In genomic region chr2:29691507-29691906, GRCm38 (mm10) we compare ENCODE assay signal across 15 mouse cellular contexts. TPM values are rescaled to one million over a fixed set of nuclear protein-coding genes. Genes with fewer than 3 reads are reported as not detected.
DNase-seq lines count a peak whose midpoint lies in the region; ATAC-seq lines count a peak whose summit lies in the region.
"Had no signal": no experiment of that assay in that cellular context is flagged by ENCODE, and none has a peak within 500 bp of the region (broad histone marks: within the 10 kb centered on the region; RNA-seq: fewer than 3 reads in every experiment).

No protein-coding gene starts in this region.

- DNase-seq in heart, adult 18-20 months: no peak
- peak; percentile 59 for DNase-seq in midbrain, embryonic 11.5 days (ENCODE audit: low spot score, missing footprints)
- DNase-seq in midbrain, embryonic 10.5 days (ENCODE audit: low spot score): no peak
- peak; percentile 45 for DNase-seq in adipocyte (ENCODE audit: low spot score)
- DNase-seq in gastrocnemius, postnatal 14 days: no peak
- no peak for DNase-seq in right cerebral cortex, adult 2 months (ENCODE audit: low spot score in 2 of 2)
- no peak for DNase-seq in embryo, embryonic 10 days (ENCODE audit: low spot score)
- DNase-seq: cerebellum, adult 11-12 months; heart, adult 2 months; kidney, adult 2 months; right cerebral cortex, postnatal 14 days had no signal

- no peaks in the 10 kb centered on the region for H3K27me3 ChIP-seq in heart, embryonic 13.5 days (replicated peaks)
- H3K27me3 ChIP-seq in midbrain, embryonic 11.5 days (ENCODE audit: control insufficient read depth, insufficient read depth, low read length): no peaks in the 10 kb centered on the region
- H3K27me3 ChIP-seq in midbrain, embryonic 10.5 days (ENCODE audit: low read depth, poor library complexity, severe bottlenecking): no peaks in the 10 kb centered on the region
- H3K27me3 ChIP-seq: hindbrain, embryonic 15.5 days; limb, embryonic 12.5 days had no signal

- intact Hi-C loops in gastrocnemius, postnatal 14 days (cut with DNase I; ENCODE audit: low total_unique reads): no loop called here

- H3K4me3 ChIP-seq in heart, embryonic 13.5 days: no peak overlapping the region
- H3K4me3 ChIP-seq in midbrain, embryonic 11.5 days (ENCODE audit: low read depth, low read length): no peak overlapping the region
- no peak overlapping the region for H3K4me3 ChIP-seq in midbrain, embryonic 10.5 days
- H3K4me3 ChIP-seq: heart, adult 2 months; hindbrain, embryonic 15.5 days; limb, embryonic 12.5 days had no signal

- no peaks in the 10 kb centered on the region for H3K9me3 ChIP-seq in heart, embryonic 13.5 days
- no peaks in the 10 kb centered on the region for H3K9me3 ChIP-seq in midbrain, embryonic 11.5 days (ENCODE audit: control insufficient read depth, low read length)
- no peaks in the 10 kb centered on the region for H3K9me3 ChIP-seq in midbrain, embryonic 10.5 days (replicated peaks)
- H3K9me3 ChIP-seq: hindbrain, embryonic 15.5 days; limb, embryonic 12.5 days had no signal

- 63% methylated on average over 6 of the region's 6 CpGs for WGBS in heart, embryonic 13.5 days
- WGBS in midbrain, embryonic 11.5 days: 85% methylated on average over 6 of the region's 6 CpGs
- WGBS in midbrain, embryonic 10.5 days: 81% methylated on average over 6 of the region's 6 CpGs

- H3K4me2 ChIP-seq in heart, embryonic 13.5 days: no peak overlapping the region
- no peak overlapping the region for H3K4me2 ChIP-seq in midbrain, embryonic 11.5 days
- H3K4me2 ChIP-seq: hindbrain, embryonic 15.5 days; limb, embryonic 12.5 days had no signal

- peaks cover 30% of the 10 kb centered on the region for H3K4me1 ChIP-seq in heart, embryonic 13.5 days
- H3K4me1 ChIP-seq in midbrain, embryonic 11.5 days (ENCODE audit: control insufficient read depth, insufficient read depth, low read length): no peaks in the 10 kb centered on the region
- H3K4me1 ChIP-seq in midbrain, embryonic 10.5 days: no peaks in the 10 kb centered on the region
- H3K4me1 ChIP-seq: hindbrain, embryonic 15.5 days; limb, embryonic 12.5 days had no signal

- 0 out of 2 replicates have a peak overlapping the region, but pooled peaks have one; percentile 38 for H3K9ac ChIP-seq in heart, embryonic 13.5 days
- no peak overlapping the region for H3K9ac ChIP-seq in midbrain, embryonic 11.5 days (ENCODE audit: low read length)
- H3K9ac ChIP-seq: hindbrain, embryonic 15.5 days; limb, embryonic 12.5 days had no signal

- H3K36me3 ChIP-seq in heart, embryonic 13.5 days: peaks cover 73% of the 10 kb centered on the region
- peaks cover 8% of the 10 kb centered on the region for H3K36me3 ChIP-seq in midbrain, embryonic 11.5 days (ENCODE audit: control insufficient read depth, insufficient read depth, low read length)
- H3K36me3 ChIP-seq in midbrain, embryonic 10.5 days: peaks cover 88% of the 10 kb centered on the region

- no peak for ATAC-seq in heart, embryonic 13.5 days (ENCODE audit: extremely low read depth, insufficient number of reproducible peaks, low FRiP score, low TSS enrichment)
- no peak for ATAC-seq in midbrain, embryonic 11.5 days (ENCODE audit: low FRiP score)

- H3K27ac ChIP-seq in heart, embryonic 13.5 days (replicated peaks): 0 out of 2 replicates have a peak overlapping the region, but pooled peaks have one; percentile 8
- no peak overlapping the region for H3K27ac ChIP-seq in midbrain, embryonic 11.5 days (ENCODE audit: low read depth, low read length)
- H3K27ac ChIP-seq in midbrain, embryonic 10.5 days (replicated peaks): no peak overlapping the region
- H3K27ac ChIP-seq: heart, adult 2 months; hindbrain, embryonic 15.5 days; limb, embryonic 12.5 days had no signal

RNA-seq across cellular contexts. Expression of gene Gm13420, which starts 60.0 kb away (rescaled TPM):
- 0.18 TPM in 1 of 2 replicates, not detected in the other for polyA plus RNA-seq in heart, embryonic 13.5 days (2015; fragmentation: Nextera tagmentation; extraction: Ambion mirVana)
- not detected for total RNA-seq in heart, adult 18-20 months (2021)
- polyA plus RNA-seq in midbrain, embryonic 11.5 days (2014; fragmentation: Nextera tagmentation; extraction: Ambion mirVana): not detected in 2 replicates
- not detected in 2 replicates for polyA plus RNA-seq in midbrain, embryonic 10.5 days (2016; fragmentation: Nextera tagmentation; extraction: Ambion mirVana)
- total RNA-seq in gastrocnemius, postnatal 14 days (2021): not detected
- total RNA-seq: heart, adult 2 months; megakaryocyte-erythroid progenitor cell, adult 5-6 weeks had no signal
- polyA plus RNA-seq: heart, adult 2 months; limb, embryonic 12.5 days had no signal

Comparison
In these comparisons a context has a peak if more than half of its experiments do, and no peak if none do; other contexts are left out.
1. DNase-seq: peak in midbrain, embryonic 11.5 days (single experiment) and adipocyte (single experiment); none in heart, adult 18-20 months (0 of 2), midbrain, embryonic 10.5 days (single experiment), gastrocnemius, postnatal 14 days (single experiment), right cerebral cortex, adult 2 months (0 of 2) and embryo, embryonic 10 days (single experiment).